Mouse (Mus musculus) heart, adult 11 months (tissue): ENCODE data around the gene Tsc1.
A peak's percentile ranks its signal among the peaks of the same experiment; 100 is the strongest.

Experiments
- DNase-seq: peaks from one replicate; pipeline ENCODE4 v3.0.0; 2022

Gene Tsc1

DNA sequence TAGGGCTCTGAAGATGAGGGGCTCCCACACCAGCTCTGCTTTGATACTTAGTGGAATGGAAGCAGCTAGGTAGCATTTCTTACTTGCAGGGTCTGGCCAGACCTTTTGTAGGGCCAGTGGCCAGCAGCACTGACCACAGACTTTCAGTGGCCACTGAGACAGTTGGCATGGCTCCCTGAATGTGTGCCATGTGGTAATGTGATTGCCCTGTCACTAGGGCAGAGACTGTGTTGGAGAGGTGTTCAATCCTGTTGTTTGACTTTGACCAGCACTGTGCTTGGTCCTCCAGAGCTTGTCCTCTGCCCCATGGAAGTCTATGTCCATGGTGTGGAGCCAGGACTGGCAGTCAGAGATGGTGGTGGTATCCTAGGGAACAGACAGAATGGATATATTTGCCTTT, 9.5 kb downstream of the Tsc1 start:
- DNase-seq: no peak

DNA sequence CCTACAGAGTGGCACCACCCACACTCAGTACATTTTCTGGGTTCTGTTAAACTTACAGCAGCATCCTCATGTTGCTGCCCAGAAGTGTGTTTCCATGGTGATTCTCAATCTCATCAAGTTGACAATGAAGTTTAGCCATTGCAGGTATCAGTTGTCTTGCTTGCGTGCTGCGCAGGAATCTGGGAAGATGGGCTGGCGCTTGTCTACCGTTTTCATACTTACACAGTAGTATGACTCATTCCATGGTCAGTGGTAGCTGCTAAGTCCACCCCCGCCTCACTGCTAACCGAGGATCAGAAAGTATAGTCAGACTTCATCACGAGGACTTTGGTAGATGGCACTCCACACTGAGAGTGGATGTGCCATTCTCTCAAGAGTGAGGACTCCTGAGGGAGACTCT, 12.3 kb downstream of the Tsc1 start:
- no peak for DNase-seq

DNA sequence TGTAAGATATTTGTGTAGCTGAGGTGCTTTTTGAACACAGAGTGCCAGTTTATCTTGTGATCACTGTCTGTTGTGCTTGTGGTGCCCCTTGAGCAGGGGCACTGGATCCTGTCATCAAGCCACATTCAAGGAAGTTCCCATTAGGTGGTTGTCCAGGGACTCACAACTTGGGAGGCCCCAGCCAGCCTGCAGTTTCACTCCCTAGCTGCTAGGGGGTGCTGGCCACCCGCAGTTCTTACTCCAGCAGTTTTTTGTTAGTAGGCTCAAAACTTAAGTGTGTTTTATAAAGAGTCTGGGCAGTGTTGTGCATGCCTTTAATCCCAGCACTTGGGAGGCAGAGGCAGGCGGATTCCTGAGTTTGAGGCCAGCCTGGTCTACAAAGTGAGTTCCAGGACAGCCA, 13.3 kb downstream of the Tsc1 start:
- DNase-seq: no peak

DNA sequence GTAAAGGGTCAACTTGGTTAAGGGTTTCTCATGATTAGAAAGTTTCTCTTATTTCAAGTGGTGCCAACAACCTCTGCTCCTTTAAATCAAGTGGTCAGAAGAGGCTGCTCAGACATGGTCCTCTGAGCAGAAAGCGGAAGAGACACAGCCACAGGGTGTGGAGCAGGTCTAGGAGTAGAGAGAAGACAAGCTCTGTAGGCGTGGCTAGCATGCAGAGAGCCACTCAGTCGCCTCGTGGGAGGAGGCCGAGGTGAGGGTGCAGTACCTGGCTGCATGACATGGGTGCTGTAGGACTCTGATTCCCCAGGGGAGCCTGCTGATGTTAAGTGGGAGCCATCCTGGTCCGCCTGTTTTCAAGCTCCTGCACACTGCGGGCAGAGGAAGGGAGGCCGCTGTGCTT, 15.2 kb downstream of the Tsc1 start:
- DNase-seq: no peak

DNA sequence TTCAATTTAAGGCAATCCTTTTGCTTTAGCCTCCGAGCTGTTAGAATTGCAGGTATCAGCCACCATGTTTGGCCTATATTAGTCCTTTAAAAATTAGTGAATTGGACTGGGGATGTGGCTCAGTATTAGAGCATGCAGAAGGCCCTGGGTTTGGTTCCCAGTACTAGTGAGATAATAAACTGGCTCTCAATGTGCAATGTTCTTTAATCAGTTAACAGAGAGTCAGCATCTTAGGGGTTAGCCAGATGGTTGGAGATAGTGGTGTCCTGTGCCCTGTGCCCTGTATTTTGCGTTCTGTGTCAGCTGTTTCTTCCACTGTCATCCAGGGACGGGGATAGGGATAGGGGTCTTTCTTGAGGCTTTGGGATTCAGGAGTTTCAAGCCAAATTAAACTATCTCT, 21.9 kb downstream of the Tsc1 start:
- no peak for DNase-seq

DNA sequence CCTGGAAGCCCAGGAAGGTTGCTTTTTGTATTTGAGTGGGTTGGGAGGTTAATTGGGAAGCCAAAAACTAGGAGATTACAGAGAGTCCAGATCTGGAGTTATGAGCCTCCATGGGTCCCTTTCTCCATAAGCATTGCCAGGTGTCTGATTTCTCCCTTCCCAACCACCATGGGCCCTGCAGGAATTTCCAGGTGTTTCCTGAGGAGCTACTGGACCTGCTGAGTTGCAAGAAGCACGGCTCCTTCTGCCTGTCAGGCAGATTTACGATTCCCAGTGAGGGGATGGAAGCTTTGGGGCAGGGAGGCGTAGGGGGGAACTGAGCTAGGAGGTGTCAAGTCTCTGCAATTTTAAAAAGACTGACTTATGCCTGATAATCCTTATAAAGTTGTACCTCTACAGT, 24.8 kb downstream of the Tsc1 start:
- no peak for DNase-seq

DNA sequence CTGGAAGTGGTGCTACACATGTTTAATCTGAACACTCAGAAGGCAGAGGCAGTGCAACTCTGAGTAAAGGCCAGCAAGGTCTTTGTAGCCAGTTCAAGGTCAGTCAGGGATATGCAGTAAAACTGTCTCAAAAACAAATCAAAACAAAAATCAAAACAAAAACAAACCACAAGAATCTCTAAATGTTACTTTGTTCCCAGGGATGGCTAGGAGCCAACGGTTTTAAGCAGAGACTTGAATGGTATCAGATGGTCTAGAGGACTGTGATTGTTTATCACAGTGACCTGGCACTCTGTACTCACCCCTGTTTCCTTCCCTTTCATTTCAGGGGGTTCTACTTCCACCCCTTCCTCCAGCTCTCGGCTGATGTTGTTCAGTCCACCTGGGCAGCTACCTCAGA, 30.4 kb downstream of the Tsc1 start:
- no peak for DNase-seq

DNA sequence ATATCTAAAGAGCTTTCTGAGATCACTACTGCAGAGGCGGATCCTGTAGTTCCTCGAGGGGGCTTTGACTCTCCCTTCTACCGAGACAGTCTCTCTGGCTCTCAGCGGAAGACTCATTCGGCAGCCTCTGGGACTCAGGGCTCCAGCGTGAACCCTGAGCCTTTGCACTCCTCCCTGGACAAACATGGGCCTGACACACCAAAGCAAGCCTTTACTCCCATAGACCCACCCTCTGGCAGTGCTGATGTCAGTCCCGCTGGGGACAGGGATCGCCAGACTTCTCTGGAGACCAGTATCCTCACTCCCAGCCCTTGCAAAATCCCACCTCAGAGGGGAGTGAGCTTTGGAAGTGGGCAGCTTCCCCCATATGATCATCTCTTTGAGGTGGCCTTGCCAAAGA, 35.0 kb downstream of the Tsc1 start:
- DNase-seq: no peak

DNA sequence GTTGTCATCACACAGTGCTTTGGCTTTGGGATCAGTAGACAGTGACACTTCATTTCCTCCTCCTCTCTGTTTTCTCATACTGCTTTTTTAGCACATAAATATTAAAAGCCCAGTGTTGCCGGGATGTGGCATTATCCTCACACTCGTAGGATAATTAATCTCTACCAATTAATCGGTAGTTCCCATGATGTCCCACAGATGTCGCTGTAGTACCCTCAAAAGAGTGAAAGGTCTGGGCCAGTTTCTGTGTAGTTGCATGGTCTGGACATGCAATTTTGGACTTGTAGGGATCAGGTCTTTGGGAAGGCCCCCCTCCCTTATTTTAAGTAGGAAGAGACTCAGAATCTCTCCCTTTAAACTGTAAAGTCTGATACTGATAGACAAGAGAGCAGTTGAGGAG, 39.7 kb downstream of the Tsc1 start:
- DNase-seq: no peak

DNA sequence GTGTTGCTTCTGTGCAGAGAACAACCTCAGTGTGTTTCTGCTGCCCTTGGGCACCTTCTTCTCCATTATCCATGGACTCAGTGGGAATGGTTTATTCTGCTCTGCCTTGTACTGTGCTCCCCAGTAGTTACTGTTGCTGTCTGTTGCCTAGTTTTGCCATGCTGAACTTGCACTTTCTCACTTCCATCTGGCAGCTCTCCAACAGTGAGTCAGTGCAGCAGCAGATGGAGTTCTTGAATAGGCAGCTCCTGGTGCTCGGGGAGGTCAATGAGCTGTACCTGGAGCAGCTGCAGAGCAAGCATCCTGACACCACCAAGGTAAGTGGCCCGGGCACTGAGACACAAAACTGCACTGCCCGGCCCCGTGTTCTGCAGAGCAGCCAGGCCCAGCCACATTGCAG, 40.7 kb downstream of the Tsc1 start:
- DNase-seq: peak; percentile 92

DNA sequence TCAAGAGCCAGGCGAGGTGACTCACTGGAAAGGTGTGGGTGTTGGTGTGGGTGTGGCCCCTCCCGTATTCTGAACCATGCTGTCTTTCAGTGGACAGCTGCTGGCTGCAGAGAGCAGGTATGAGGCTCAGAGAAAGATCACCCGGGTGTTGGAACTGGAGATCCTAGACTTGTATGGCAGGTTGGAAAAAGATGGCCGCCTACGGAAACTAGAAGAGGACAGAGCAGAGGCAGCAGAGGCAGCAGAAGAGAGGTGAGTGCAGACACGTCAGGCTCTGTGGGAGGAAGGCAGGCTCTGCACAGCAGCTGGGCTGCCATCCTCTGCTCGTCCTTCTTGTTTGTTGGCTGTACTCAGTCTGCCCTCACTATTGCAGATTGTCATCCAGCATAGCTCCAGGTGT, 44.9 kb downstream of the Tsc1 start:
- no peak for DNase-seq

DNA sequence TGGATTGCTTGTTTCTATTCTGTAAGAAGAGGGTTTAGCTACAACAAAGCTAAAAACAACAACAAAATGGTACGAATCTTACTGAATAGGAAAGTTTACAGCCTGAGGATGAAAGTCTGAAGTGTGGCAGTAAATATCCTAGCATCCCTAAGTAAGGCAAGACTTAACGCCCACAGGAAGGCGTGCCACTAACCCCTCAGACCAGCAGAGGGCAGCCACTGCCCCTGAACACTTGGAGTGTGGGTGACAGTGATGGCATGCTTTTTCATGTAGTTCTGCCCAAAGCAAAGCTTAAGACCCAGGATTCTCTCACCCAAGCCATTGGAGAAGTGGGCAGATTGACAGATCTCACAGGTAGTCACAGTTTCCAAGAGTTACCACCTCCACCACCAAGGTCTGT, 47.4 kb downstream of the Tsc1 start:
- no peak for DNase-seq

DNA sequence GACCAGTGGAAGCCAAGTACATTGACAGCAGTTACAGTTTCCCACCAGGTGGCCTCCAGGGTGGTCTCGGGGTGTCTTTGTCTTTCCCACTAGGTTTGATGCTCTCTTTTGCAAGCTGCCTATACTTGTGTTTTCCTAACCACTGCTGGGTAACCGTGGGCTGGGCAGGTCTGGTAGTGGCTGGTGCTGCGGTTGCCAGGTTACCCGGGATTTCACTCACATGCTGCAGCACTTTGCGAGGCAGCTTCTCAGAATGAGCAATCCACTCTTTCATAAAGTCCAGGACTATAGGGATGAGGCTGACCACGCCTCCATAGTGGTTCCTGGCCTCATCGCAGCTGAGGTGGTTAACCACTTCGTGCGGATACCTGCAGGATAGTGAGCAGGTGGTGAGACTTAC, 51.7 kb downstream of the Tsc1 start:
- DNase-seq: no peak

DNA sequence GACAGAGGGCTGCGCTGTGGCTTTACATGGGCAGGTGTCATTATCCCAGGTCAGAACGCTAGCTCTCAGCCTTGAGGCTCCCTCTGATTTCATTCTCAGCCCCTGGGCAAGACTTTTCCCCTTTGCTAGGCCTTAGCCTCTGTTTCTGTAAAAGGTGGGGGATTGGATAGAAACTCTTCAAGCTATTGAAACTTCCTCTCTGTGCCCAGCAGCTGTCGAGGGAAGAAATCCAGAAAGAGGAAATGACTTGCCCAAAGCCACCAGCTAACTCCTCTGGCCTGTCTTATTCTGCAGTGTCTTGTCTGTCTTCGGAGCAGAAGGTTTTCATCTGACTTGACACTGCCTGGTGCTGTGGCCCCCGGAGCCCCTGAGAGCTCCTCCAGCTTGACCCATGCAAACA, 57.5 kb downstream of the Tsc1 start:
- no peak for DNase-seq

DNA sequence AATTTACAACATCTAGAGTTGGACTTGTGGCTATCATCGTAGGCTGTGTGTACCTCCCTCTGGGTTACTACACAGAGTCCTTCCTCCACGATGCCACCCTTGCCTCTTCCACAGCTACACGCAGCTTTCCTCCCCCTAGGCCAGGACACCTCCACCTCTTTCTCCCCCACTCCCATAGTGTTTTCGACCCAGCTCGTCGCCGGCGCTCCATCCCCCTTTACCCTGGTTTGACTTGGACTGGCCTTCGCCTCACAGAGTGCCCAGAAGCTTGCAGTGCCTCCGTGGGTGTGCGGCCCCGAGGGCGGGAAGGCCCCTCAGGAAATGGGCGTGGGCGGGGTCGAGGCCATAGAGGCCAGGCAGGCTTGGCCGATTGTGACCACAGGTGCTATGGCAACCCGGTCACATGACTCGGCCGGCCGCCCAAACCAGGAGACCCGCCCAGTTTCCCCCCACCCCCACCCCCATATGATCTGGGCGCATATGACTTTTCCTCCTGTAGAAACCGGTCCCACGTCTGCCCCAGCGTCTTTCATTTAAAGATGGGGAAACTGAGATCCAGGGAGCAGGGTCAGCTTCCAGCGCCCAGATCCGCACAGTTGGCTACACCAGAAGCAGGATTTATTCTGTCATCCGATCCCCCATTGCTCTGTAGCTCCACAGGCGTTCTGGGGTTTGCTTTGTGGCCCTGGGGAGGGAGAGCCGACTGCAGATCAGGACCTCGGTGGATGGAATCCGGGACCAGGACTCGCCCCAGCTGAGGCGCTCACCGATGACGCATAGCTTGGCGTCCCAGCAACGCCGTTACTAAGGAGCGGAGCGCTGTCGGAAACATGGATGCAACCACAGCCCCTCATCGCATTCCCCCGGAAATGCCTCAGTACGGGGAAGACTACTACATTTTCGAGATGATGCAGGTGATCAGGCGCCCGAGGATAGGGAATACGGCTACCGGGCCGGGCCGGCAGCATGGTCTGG, 58.6 kb downstream of the Tsc1 start, which contains the start of the genes Spaca9 and Ak8:
Gene Spaca9, minus strand, starts transcription at position 367 of the 975 bp plus-strand sequence.
Gene Ak8, plus strand, starts transcription at position 804 of the 975 bp plus-strand sequence.
- DNase-seq: peak; percentile 98

DNA sequence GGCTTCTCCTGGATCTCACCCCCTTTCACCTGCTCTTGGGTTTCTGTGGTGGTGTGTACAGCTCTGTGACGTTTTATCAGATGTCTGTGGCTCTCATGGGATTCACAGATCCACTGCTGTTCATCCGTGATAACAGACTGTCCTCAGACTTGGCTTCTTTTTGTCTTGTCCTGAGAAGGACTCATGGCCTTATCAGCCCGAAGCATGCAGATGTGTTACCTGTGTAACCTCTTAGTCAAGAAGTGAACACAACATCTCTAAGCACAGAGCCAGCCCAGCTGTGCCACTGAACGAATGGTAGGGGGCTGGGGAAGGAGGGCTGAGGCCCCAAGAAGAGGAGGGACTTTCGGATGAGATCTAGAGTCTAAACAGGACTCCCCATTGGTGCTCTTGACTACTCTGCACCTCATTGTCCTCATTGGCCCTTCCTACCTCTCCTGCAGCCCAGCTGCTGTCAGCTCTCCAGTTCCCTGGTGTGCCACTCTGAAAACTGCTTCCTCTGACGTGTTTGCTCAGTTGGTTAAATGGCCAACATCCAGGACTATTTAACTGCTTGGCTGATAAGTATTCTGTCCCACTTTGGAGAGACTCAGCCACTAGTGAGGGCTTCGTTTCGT, 60.7 kb downstream of the Tsc1 start:
- no peak for DNase-seq

DNA sequence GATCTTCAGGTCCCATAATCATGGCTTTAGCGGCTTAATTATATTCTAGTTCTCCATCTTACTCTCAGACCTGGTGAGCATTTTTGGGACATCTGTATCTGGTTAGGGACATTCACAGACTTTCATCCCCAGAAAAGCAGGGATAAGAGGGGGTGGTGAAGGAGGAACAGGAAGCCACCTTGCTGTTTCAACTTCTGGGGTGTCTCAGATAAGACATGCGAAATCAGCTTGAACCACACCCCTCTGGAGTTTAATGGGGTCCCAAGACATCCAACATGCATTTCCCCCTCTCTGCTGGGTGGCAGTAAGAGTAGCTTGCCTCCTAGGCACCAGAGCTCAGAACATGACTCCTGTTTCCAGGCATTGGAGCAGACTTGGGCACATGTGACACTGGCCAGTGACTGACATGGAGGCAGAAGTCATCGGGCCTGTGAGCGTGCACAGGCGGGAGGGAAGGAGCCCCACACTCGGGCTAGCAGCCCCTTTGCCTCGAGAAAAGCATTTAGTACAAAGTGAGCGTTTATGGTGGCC, 65.1 kb downstream of the Tsc1 start:
- DNase-seq: no peak

DNA sequence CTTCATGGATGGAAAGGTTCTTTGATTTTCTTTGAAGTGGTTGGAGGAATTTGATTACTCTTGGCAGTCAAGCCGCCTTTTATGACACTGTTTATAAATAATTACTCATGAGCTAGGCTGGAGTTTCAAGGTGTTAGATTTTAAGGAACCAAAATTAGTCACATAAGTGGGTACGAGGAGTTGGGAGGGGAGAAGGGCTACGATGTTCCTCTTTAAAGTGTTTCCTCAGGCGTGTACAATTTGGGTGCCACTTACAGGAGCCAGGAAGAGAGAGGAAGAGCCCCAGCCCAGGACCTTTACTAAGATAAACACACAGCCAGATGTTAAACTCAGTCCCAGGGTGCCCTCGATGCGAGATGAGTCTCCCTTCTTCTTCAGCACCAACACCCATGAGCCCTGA, 65.8 kb downstream of the Tsc1 start:
- DNase-seq: no peak

DNA sequence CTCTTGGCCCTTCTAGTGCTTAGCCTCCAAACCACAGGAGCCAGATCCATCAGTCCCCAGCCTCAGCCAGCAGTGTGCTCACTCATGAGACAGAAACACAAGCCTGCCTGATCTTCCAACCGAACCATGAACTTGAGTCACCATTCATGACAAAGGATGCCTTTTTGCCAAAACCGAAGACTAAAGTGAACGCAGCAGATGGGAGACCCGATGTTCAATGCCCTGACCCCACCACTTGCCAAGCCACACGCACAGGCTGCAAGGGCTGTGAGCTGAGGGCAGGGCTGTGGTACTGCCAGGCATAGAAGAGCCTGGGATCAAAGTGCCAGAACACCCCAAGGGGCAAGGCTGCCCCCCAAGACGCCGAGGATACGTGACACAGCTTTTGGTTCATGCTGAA, 72.0 kb downstream of the Tsc1 start:
- DNase-seq: no peak

DNA sequence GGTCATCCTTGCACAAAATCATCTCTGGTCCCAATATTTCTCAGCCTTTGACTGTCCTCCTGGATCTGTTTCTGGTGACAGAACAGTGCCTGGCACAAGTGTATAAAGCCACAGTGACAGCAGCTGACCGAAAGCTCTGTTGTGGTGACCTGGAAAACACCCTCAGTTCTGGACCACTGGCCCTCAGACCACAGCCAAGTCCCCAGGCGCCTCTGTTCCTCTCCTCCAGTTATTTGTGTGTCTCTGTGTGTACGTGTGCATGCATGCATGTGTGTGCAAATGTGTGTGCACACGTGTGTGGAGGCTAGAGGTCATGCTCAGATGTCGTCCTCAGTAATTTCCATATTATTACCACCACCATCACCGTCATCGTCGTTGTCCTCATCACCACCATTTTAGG, 81.4 kb downstream of the Tsc1 start:
- DNase-seq: no peak

DNA sequence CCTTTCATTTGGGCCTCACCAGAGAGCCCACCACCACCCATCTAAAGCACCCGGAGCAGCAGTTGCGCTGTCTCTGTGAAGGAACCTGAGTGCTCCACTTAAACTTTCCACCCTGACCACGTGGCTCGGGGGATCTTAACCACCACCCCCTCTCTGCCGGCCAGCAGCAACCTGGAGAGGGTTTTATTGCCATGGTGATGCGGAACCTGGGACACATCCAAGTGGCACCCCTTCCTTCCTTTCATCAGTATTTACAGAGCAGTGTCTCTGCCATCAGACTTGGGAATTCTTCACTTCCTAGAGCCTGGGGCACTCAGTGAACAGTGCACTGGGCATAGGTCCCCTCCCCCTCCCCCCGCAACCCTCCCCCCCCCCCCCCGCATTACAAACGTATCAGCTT, 82.9 kb downstream of the Tsc1 start:
- no peak for DNase-seq

DNA sequence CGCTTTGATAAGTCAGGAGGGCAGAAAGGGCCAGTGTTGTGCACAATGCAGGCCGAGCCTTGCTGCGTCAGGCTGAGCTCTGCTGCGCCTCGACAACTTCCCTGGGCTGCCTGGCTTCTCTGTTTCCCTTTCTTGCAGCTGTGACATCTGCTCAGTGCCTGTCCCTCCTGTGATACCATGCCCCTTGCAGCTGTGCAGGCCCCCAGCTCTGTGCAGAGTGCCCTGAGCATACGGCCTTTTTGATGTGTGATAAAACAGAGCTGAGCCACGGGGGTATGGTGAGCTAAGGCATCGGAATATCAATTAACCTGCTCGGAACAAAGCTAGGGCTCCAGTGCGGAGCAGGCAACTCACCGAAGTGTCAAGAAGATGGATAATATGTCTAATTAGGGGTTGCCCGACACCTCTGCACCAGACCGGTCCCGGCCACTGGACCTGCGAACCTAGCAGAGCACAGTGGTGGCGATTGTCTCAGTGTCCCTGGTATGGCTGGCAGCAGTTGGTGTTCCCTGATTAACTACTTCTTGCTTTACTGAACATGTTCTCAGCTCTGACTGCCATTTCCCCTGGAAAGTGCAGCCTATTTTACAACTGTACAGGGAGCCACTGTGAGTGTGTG, 86.9 kb downstream of the Tsc1 start:
- DNase-seq: no peak

DNA sequence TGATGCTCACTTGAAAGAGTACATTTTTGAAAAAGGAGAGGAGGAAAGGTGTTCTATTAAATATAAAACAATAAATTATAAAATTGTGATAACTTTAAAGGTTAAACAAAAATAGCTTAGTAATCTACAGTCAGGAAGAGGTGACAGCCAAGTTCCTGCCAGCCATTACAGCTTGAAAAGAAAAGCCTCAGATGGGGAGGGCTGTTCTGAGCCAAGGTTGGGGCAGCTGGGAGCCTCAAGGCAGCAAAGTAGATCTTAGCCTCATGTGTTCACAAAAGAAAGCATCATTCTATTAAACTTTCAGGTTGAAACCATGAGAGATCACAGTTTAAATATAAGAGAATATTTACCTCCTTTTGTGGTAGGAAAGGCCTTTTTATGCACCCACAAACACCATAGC, 89.6 kb downstream of the Tsc1 start:
- DNase-seq: no peak

DNA sequence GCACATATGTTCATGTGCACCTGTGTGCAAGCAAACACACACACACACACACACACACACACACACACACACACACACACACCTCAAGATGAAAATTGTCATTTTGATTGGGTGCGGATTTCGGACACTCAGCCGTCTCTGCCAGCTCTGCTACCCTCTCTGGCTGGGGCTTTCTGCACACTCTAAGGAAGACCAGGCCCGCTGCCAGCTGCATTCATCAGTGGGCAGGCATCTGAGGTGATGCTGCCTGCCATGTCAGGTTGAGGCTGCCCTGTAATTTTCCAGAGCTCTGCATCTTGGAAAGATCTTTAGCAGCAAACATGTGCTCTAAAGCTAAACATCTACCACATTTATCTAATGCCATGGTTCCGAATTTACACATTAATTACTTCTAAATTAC, 96.1 kb downstream of the Tsc1 start:
- DNase-seq: no peak
